Mouse (Mus musculus) ES-Bruce4 (cell line): ENCODE measurements around the gene Slc7a8.

Source experiments
- CTCF ChIP-seq: IDR thresholded peaks from one replicate; pipeline ENCODE4 v1.8.1; 2011; ENCODE audit warnings: low read depth, low read length
- EP300 ChIP-seq: IDR thresholded peaks from 2 replicates; pipeline ENCODE4 v1.6.1; 2011; ENCODE audit warnings: low read depth, low read length; ENCODE audit not compliant: insufficient read depth
- POLR2A ChIP-seq: IDR thresholded peaks from one replicate; pipeline ENCODE4 v1.8.1; 2011; ENCODE audit warnings: low read length; ENCODE audit not compliant: insufficient read depth

GRCm38 (mm10) chr14:54815737-54816136 is 34.0 kb upstream of the Slc7a8 start:
- TF ChIP-seq CTCF (no peak), POLR2A (no peak), EP300 (no peak)
